In genomic region chr11:120715131-120715530, GRCm38 (mm10) we compare ENCODE assay signal across 14 mouse cellular contexts. TPM values are rescaled to one million over a fixed set of nuclear protein-coding genes. Genes with fewer than 3 reads are reported as not detected.
DNase-seq lines count a peak whose midpoint lies in the region; ATAC-seq and TF ChIP-seq lines count a peak whose summit lies in the region.
"Had no signal": no experiment of that assay in that cellular context is flagged by ENCODE, and none has a peak within 500 bp of the region (broad histone marks: within the 10 kb centered on the region; RNA-seq: fewer than 3 reads in every experiment).

No protein-coding gene starts in this region.

- 0 out of 2 replicates have a peak overlapping the region, but pooled peaks have one; percentile 99 for H3K4me2 ChIP-seq in forebrain, embryonic 12.5 days
- no peak overlapping the region for H3K4me2 ChIP-seq in forebrain, embryonic 16.5 days (ENCODE audit: low read length)
- H3K4me2 ChIP-seq in kidney, embryonic 16.5 days (replicated peaks; ENCODE audit: low read depth, low read length) = no peak overlapping the region
- H3K4me2 ChIP-seq in intestine, embryonic 14.5 days (ENCODE audit: low read length) = no peak overlapping the region; the same call in 1 of the 2 replicates
- peak overlapping the region; percentile 97 for H3K4me2 ChIP-seq in myocyte (ENCODE audit: low read depth)

- no peak overlapping the region for H3ac ChIP-seq in myocyte (ENCODE audit: control insufficient read depth, insufficient read length)

- no peak for DNase-seq in kidney, adult 9 months
- no peak for DNase-seq in intestine, embryonic 14.5 days (ENCODE audit: low spot score)
- DNase-seq in layer of hippocampus, adult 2 months (ENCODE audit: low spot score in 2 of 2) = no peak
- no peak for DNase-seq in adrenal gland, adult 8-10 months
- DNase-seq: adrenal gland, postnatal 25 days; cerebellum, adult 8-10 months; kidney, postnatal 25 days; retina, postnatal 1 day had no signal

- WGBS in forebrain, embryonic 12.5 days = 92% methylated on average over 9 of the region's 9 CpGs
- 89% methylated on average over 9 of the region's 9 CpGs for WGBS in forebrain, embryonic 16.5 days
- 90% methylated on average over 9 of the region's 9 CpGs for WGBS in kidney, embryonic 16.5 days
- WGBS in intestine, embryonic 14.5 days = 90% methylated on average over 9 of the region's 9 CpGs

- ATAC-seq in forebrain, embryonic 12.5 days (ENCODE audit: low FRiP score) = no peak
- ATAC-seq in forebrain, embryonic 16.5 days = no peak
- ATAC-seq in kidney, embryonic 16.5 days (ENCODE audit: low FRiP score, low TSS enrichment) = no peak
- no peak for ATAC-seq in intestine, embryonic 14.5 days (replicated peaks; ENCODE audit: low FRiP score, low TSS enrichment, low read depth)

- H3K4me3 ChIP-seq in forebrain, embryonic 12.5 days (replicated peaks) = no peak overlapping the region
- no peak overlapping the region for H3K4me3 ChIP-seq in forebrain, embryonic 16.5 days (replicated peaks; ENCODE audit: low read length)
- H3K4me3 ChIP-seq in kidney, embryonic 16.5 days (ENCODE audit: low read length) = no peak overlapping the region; the same call in 1 of the 2 replicates
- no peak overlapping the region for H3K4me3 ChIP-seq in intestine, embryonic 14.5 days (ENCODE audit: low read depth, low read length)
- peak overlapping the region; percentile 63 for H3K4me3 ChIP-seq in myocyte
- no peak overlapping the region for H3K4me3 ChIP-seq in layer of hippocampus, adult 2 months

- H3K4me1 ChIP-seq in forebrain, embryonic 12.5 days = peaks cover 31% of the 10 kb centered on the region
- H3K4me1 ChIP-seq in forebrain, embryonic 16.5 days (replicated peaks; ENCODE audit: control insufficient read depth, insufficient read depth, low read length) = peaks cover 20% of the 10 kb centered on the region
- H3K4me1 ChIP-seq in kidney, embryonic 16.5 days (ENCODE audit: insufficient read depth, low read length) = peaks cover 24% of the 10 kb centered on the region
- H3K4me1 ChIP-seq in intestine, embryonic 14.5 days (replicated peaks; ENCODE audit: control insufficient read depth, insufficient read depth, low read length) = peaks cover 15% of the 10 kb centered on the region

- no peaks in the 10 kb centered on the region for H3K9me3 ChIP-seq in forebrain, embryonic 12.5 days
- no peaks in the 10 kb centered on the region for H3K9me3 ChIP-seq in forebrain, embryonic 16.5 days (ENCODE audit: control insufficient read depth, low read length)
- no peaks in the 10 kb centered on the region for H3K9me3 ChIP-seq in kidney, embryonic 16.5 days (ENCODE audit: low read length)
- no peaks in the 10 kb centered on the region for H3K9me3 ChIP-seq in intestine, embryonic 14.5 days (ENCODE audit: control insufficient read depth, low read length)

- no peaks in the 10 kb centered on the region for H3K79me2 ChIP-seq in myocyte (ENCODE audit: control insufficient read depth, insufficient read depth)

- no peak for TF ChIP-seq CTCF in layer of hippocampus, adult 2 months (conservative IDR thresholded peaks at IDR 0.05)

- no peak overlapping the region for H3K9ac ChIP-seq in forebrain, embryonic 12.5 days
- no peak overlapping the region for H3K9ac ChIP-seq in forebrain, embryonic 16.5 days (replicated peaks; ENCODE audit: low read depth, low read length)
- peak overlapping the region; percentile 82; the same call in 1 of the 2 replicates for H3K9ac ChIP-seq in kidney, embryonic 16.5 days (replicated peaks; ENCODE audit: low read length)
- peak overlapping the region; percentile 64; the same call in 1 of the 2 replicates for H3K9ac ChIP-seq in intestine, embryonic 14.5 days (ENCODE audit: low read length)

- peaks cover 62% of the 10 kb centered on the region for H3K36me3 ChIP-seq in forebrain, embryonic 12.5 days (replicated peaks)
- H3K36me3 ChIP-seq in forebrain, embryonic 16.5 days (ENCODE audit: control insufficient read depth, insufficient read depth) = peaks cover 8% of the 10 kb centered on the region
- peaks cover 28% of the 10 kb centered on the region for H3K36me3 ChIP-seq in kidney, embryonic 16.5 days (ENCODE audit: insufficient read depth, low read length)
- peaks cover 51% of the 10 kb centered on the region for H3K36me3 ChIP-seq in intestine, embryonic 14.5 days (ENCODE audit: control insufficient read depth, insufficient read depth, low read length)
- H3K36me3 ChIP-seq in myocyte (ENCODE audit: control insufficient read depth, insufficient read depth) = peaks cover 7% of the 10 kb centered on the region

- TF ChIP-seq POLR2A in myocyte (IDR thresholded peaks at IDR 0.05; ENCODE audit: insufficient read length, low read depth) = no peak

- H3K27ac ChIP-seq in forebrain, embryonic 12.5 days = no peak overlapping the region
- no peak overlapping the region for H3K27ac ChIP-seq in forebrain, embryonic 16.5 days (ENCODE audit: low read length)
- no peak overlapping the region for H3K27ac ChIP-seq in kidney, embryonic 16.5 days (ENCODE audit: low read length)
- H3K27ac ChIP-seq in intestine, embryonic 14.5 days (ENCODE audit: low read depth) = no peak overlapping the region
- H3K27ac ChIP-seq in layer of hippocampus, adult 2 months = no peak overlapping the region

- no peaks in the 10 kb centered on the region for H3K27me3 ChIP-seq in forebrain, embryonic 12.5 days
- H3K27me3 ChIP-seq in forebrain, embryonic 16.5 days (replicated peaks; ENCODE audit: control insufficient read depth, insufficient read depth, low read length) = no peaks in the 10 kb centered on the region
- H3K27me3 ChIP-seq in kidney, embryonic 16.5 days (ENCODE audit: insufficient read depth, low read length) = no peaks in the 10 kb centered on the region
- H3K27me3 ChIP-seq in intestine, embryonic 14.5 days (replicated peaks; ENCODE audit: control insufficient read depth, insufficient read depth, low read length) = no peaks in the 10 kb centered on the region
- no peaks in the 10 kb centered on the region for H3K27me3 ChIP-seq in myocyte (ENCODE audit: control insufficient read depth, insufficient read depth, insufficient read length)

TF ChIP-seq in myocyte, 11 proteins besides CTCF, POLR2A, EP300 and RAD21:
- TF ChIP-seq MAX (IDR thresholded peaks at IDR 0.05; ENCODE audit: low read depth) = no peak
- no peak for TF ChIP-seq MYOG (IDR thresholded peaks at IDR 0.05; ENCODE audit: control insufficient read depth in 1 of 3, insufficient read depth in 1 of 3, insufficient read length in 2 of 3, low read depth in 2 of 3)
- TF ChIP-seq SRF (IDR thresholded peaks at IDR 0.05; ENCODE audit: control insufficient read depth, insufficient read length, low read depth) = no peak
- no peak for TF ChIP-seq TCF3 (IDR thresholded peaks at IDR 0.05; ENCODE audit: insufficient read length, low read depth)

RNA-seq across cellular contexts. Expression of gene Lrrc45, which starts 1.4 kb away (rescaled TPM):
- 73.8 and 74.7 TPM in 2 replicates for polyA plus RNA-seq in forebrain, embryonic 12.5 days (2016; fragmentation: Nextera tagmentation; extraction: Ambion mirVana)
- 91.0 and 118 TPM in 2 replicates for polyA plus RNA-seq in forebrain, embryonic 16.5 days (2015; fragmentation: Nextera tagmentation; extraction: Ambion mirVana)
- 69.2 and 71.3 TPM in 2 replicates for polyA plus RNA-seq in kidney, embryonic 16.5 days (2015; fragmentation: Nextera tagmentation; extraction: Ambion mirVana)
- 42.8 and 44.9 TPM in 2 replicates for polyA plus RNA-seq in intestine, embryonic 14.5 days (2014; fragmentation: Nextera tagmentation; extraction: Ambion mirVana)
- 10.6 TPM for polyA plus RNA-seq in myocyte (2012; fragmentation: generic; extraction: Trizol)
- 10 to 100 TPM; 60.0 to 70.4 TPM for total RNA-seq in layer of hippocampus, adult 2 months (2021)
- 10 to 100 TPM; 26.1 to 57.9 (median 42.3) TPM for total RNA-seq in adrenal gland, adult 8-10 months (2022)

RNA-seq across cellular contexts. Expression of gene Cenpx, which starts 1.6 kb away (rescaled TPM):
- polyA plus RNA-seq in forebrain, embryonic 12.5 days (2016; fragmentation: Nextera tagmentation; extraction: Ambion mirVana) = 125 and 127 TPM in 2 replicates
- 82.8 and 95.0 TPM in 2 replicates for polyA plus RNA-seq in forebrain, embryonic 16.5 days (2015; fragmentation: Nextera tagmentation; extraction: Ambion mirVana)
- polyA plus RNA-seq in kidney, embryonic 16.5 days (2015; fragmentation: Nextera tagmentation; extraction: Ambion mirVana) = 151 TPM in 2 replicates
- polyA plus RNA-seq in intestine, embryonic 14.5 days (2014; fragmentation: Nextera tagmentation; extraction: Ambion mirVana) = 178 TPM in 2 replicates
- 42.5 TPM for polyA plus RNA-seq in myocyte (2012; fragmentation: generic; extraction: Trizol)
- 10 to 100 TPM; 13.1 to 16.9 TPM for total RNA-seq in layer of hippocampus, adult 2 months (2021)
- total RNA-seq in adrenal gland, adult 8-10 months (2022) = 10 to 100 TPM; 49.3 to 61.7 (median 55.7) TPM

RNA-seq across cellular contexts. Expression of gene Rac3, which starts 6.1 kb away (rescaled TPM):
- 48.3 and 48.5 TPM in 2 replicates for polyA plus RNA-seq in forebrain, embryonic 12.5 days (2016; fragmentation: Nextera tagmentation; extraction: Ambion mirVana)
- polyA plus RNA-seq in forebrain, embryonic 16.5 days (2015; fragmentation: Nextera tagmentation; extraction: Ambion mirVana) = 251 and 347 TPM in 2 replicates
- 32.5 and 38.7 TPM in 2 replicates for polyA plus RNA-seq in kidney, embryonic 16.5 days (2015; fragmentation: Nextera tagmentation; extraction: Ambion mirVana)
- 9.4 and 10.2 TPM in 2 replicates for polyA plus RNA-seq in intestine, embryonic 14.5 days (2014; fragmentation: Nextera tagmentation; extraction: Ambion mirVana)
- polyA plus RNA-seq in myocyte (2012; fragmentation: generic; extraction: Trizol) = 1.9 TPM
- total RNA-seq in layer of hippocampus, adult 2 months (2021) = 10 to 100 TPM; 36.4 to 38.2 TPM
- total RNA-seq in adrenal gland, adult 8-10 months (2022) = 10 to 100 TPM; 11.1 to 23.9 (median 15.9) TPM

RNA-seq across cellular contexts. Expression of gene Dcxr, which starts 11.9 kb away (rescaled TPM):
- 9.1 and 9.2 TPM in 2 replicates for polyA plus RNA-seq in forebrain, embryonic 12.5 days (2016; fragmentation: Nextera tagmentation; extraction: Ambion mirVana)
- polyA plus RNA-seq in forebrain, embryonic 16.5 days (2015; fragmentation: Nextera tagmentation; extraction: Ambion mirVana) = 7.6 TPM in 2 replicates
- polyA plus RNA-seq in kidney, embryonic 16.5 days (2015; fragmentation: Nextera tagmentation; extraction: Ambion mirVana) = 49.4 and 56.5 TPM in 2 replicates
- 25.3 and 25.8 TPM in 2 replicates for polyA plus RNA-seq in intestine, embryonic 14.5 days (2014; fragmentation: Nextera tagmentation; extraction: Ambion mirVana)
- 21.2 TPM for polyA plus RNA-seq in myocyte (2012; fragmentation: generic; extraction: Trizol)
- total RNA-seq in layer of hippocampus, adult 2 months (2021) = 10 to 100 TPM in 1 of 2 experiments, 1 to 10 TPM in 1; 9.9 to 11.3 TPM
- total RNA-seq in adrenal gland, adult 8-10 months (2022) = 100 to 1,000 TPM in 2 of 4 experiments, 10 to 100 TPM in 2; 41.6 to 142 (median 76.2) TPM

RNA-seq across cellular contexts. Expression of gene Cbr2, which starts 16.8 kb away (rescaled TPM):
- polyA plus RNA-seq in forebrain, embryonic 12.5 days (2016; fragmentation: Nextera tagmentation; extraction: Ambion mirVana) = 0.67 and 0.95 TPM in 2 replicates
- polyA plus RNA-seq in forebrain, embryonic 16.5 days (2015; fragmentation: Nextera tagmentation; extraction: Ambion mirVana) = 0.92 and 4.8 TPM in 2 replicates
- 2.1 and 4.3 TPM in 2 replicates for polyA plus RNA-seq in kidney, embryonic 16.5 days (2015; fragmentation: Nextera tagmentation; extraction: Ambion mirVana)
- 0.70 TPM in 1 of 2 replicates, not detected in the other for polyA plus RNA-seq in intestine, embryonic 14.5 days (2014; fragmentation: Nextera tagmentation; extraction: Ambion mirVana)
- polyA plus RNA-seq in myocyte (2012; fragmentation: generic; extraction: Trizol) = 183 TPM
- 1 to 10 TPM; 1.3 to 4.9 TPM for total RNA-seq in layer of hippocampus, adult 2 months (2021)
- total RNA-seq in adrenal gland, adult 8-10 months (2022) = 10 to 100 TPM in 1 of 4 experiments, 1 to 10 TPM in 3; 4.8 to 11.4 (median 6.5) TPM
- total RNA-seq: liver, adult 2 months had no signal
- polyA plus RNA-seq: erythroblast, embryonic 14.5 days had no signal

Comparison
In these comparisons a context has a peak if more than half of its experiments do, and no peak if none do; other contexts are left out.
1. H3K4me2 ChIP-seq: peak in forebrain, embryonic 12.5 days (single experiment) and myocyte (single experiment); none in forebrain, embryonic 16.5 days (single experiment), kidney, embryonic 16.5 days (single experiment) and intestine, embryonic 14.5 days (single experiment).
2. H3K9ac ChIP-seq: peak in kidney, embryonic 16.5 days (single experiment) and intestine, embryonic 14.5 days (single experiment); none in forebrain, embryonic 12.5 days (single experiment) and forebrain, embryonic 16.5 days (single experiment).